In the genomic region with DNA sequence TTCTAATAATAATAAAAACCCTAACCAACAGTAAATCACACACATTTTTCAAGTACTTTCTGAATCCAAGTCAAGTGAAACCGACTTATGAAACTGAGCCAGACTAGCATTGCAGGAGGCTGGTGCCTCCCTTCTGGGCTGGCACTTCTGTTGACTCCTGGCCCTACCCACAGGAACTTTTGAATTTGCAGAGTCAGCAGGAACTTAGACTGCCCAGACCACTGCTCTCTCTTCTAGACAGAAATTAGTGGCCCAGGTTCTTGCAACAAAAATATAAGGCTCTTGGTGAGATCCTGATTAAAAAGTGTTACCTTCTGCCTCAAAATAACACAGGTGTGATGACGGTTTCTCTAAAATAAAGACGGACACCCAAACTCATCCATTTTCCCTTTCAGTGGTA, we compare ENCODE assay signal across 34 mouse cellular contexts. TPM values are rescaled to one million over a fixed set of nuclear protein-coding genes. Genes with fewer than 3 reads are reported as not detected.
"Had no signal": no experiment of that assay in that cellular context is flagged by ENCODE, and none has a peak within 500 bp of the region (broad histone marks: within the 10 kb centered on the region; RNA-seq: fewer than 3 reads in every experiment).

No protein-coding gene starts in this region.

- H3K4me1 ChIP-seq: limb, embryonic 10.5 days; limb, embryonic 12.5 days; limb, embryonic 13.5 days; limb, embryonic 15.5 days; liver, embryonic 12.5 days; liver, embryonic 13.5 days; liver, embryonic 15.5 days; lung, embryonic 15.5 days; midbrain, embryonic 10.5 days; midbrain, embryonic 12.5 days; midbrain, embryonic 15.5 days; neural tube, embryonic 12.5 days; neural tube, embryonic 13.5 days had no signal

- H3K4me3 ChIP-seq: limb, embryonic 10.5 days; limb, embryonic 12.5 days; limb, embryonic 13.5 days; limb, embryonic 15.5 days; liver, embryonic 12.5 days; liver, embryonic 13.5 days; liver, embryonic 15.5 days; lung, embryonic 15.5 days; megakaryocyte, embryonic 14.5 days; midbrain, embryonic 10.5 days; midbrain, embryonic 12.5 days; midbrain, embryonic 15.5 days; myocyte; neural tube, embryonic 12.5 days; neural tube, embryonic 13.5 days had no signal

- H3K9ac ChIP-seq: limb, embryonic 12.5 days; limb, embryonic 13.5 days; limb, embryonic 15.5 days; liver, embryonic 12.5 days; liver, embryonic 13.5 days; liver, embryonic 14.5 days; liver, embryonic 15.5 days; liver, postnatal 0 days; lung, embryonic 14.5 days; lung, embryonic 15.5 days; midbrain, embryonic 12.5 days; midbrain, embryonic 15.5 days; neural tube, embryonic 12.5 days; neural tube, embryonic 13.5 days had no signal

- H3K36me3 ChIP-seq: limb, embryonic 10.5 days; limb, embryonic 12.5 days; limb, embryonic 13.5 days; limb, embryonic 15.5 days; liver, embryonic 12.5 days; liver, embryonic 13.5 days; liver, embryonic 15.5 days; lung, embryonic 15.5 days; midbrain, embryonic 10.5 days; midbrain, embryonic 12.5 days; midbrain, embryonic 15.5 days; neural tube, embryonic 12.5 days; neural tube, embryonic 13.5 days had no signal

- H3K4me2 ChIP-seq: limb, embryonic 12.5 days; limb, embryonic 13.5 days; limb, embryonic 15.5 days; liver, embryonic 11.5 days; liver, embryonic 12.5 days; liver, embryonic 13.5 days; liver, embryonic 15.5 days; lung, embryonic 14.5 days; lung, embryonic 15.5 days; midbrain, embryonic 11.5 days; midbrain, embryonic 12.5 days; midbrain, embryonic 15.5 days; neural tube, embryonic 12.5 days; neural tube, embryonic 13.5 days had no signal

- ATAC-seq: liver, embryonic 12.5 days; liver, postnatal 0 days; lung, postnatal 0 days; midbrain, embryonic 15.5 days; midbrain, embryonic 16.5 days had no signal

- H3K9me3 ChIP-seq: limb, embryonic 10.5 days; limb, embryonic 12.5 days; limb, embryonic 13.5 days; limb, embryonic 15.5 days; liver, embryonic 12.5 days; liver, embryonic 13.5 days; liver, embryonic 15.5 days; lung, embryonic 15.5 days; megakaryocyte, embryonic 14.5 days; midbrain, embryonic 10.5 days; midbrain, embryonic 12.5 days; midbrain, embryonic 15.5 days; neural tube, embryonic 12.5 days; neural tube, embryonic 13.5 days had no signal

- H3K27ac ChIP-seq: limb, embryonic 10.5 days; limb, embryonic 12.5 days; limb, embryonic 13.5 days; limb, embryonic 15.5 days; liver, embryonic 12.5 days; liver, embryonic 13.5 days; liver, embryonic 14.5 days; liver, embryonic 15.5 days; lung, embryonic 15.5 days; macrophage; midbrain, embryonic 10.5 days; midbrain, embryonic 12.5 days; midbrain, embryonic 15.5 days; neural tube, embryonic 12.5 days; neural tube, embryonic 13.5 days had no signal

- DNase-seq: left cerebral cortex, postnatal 4 days; liver; liver, embryonic 13.5 days; liver, postnatal 0 days; lung, adult 18-20 months; lung, adult 2 months; lung, embryonic 14.5 days; lung, postnatal 10 days; lung, postnatal 14 days; lung, postnatal 36 days; lung, postnatal 4 days; midbrain, embryonic 14.5 days had no signal

- H3K27me3 ChIP-seq: limb, embryonic 13.5 days; limb, embryonic 15.5 days; liver, embryonic 12.5 days; liver, embryonic 13.5 days; liver, embryonic 15.5 days; lung, embryonic 15.5 days; megakaryocyte, embryonic 14.5 days; midbrain, embryonic 12.5 days; midbrain, embryonic 15.5 days; neural tube, embryonic 12.5 days; neural tube, embryonic 13.5 days had no signal

RNA-seq across cellular contexts. Expression of a gene that starts 54.0 kb away (rescaled TPM):
- total RNA-seq: megakaryocyte, adult 5-6 weeks; megakaryocyte-erythroid progenitor cell, adult 5-6 weeks had no signal
- polyA plus RNA-seq: macrophage, myocyte had no signal
